Mouse (Mus musculus) kidney, postnatal 0 days (tissue): Measurements from ENCODE around the gene Arhgap25. TPM values are rescaled to one million over a fixed set of nuclear protein-coding genes. Genes with fewer than 3 reads are reported as not detected.

Experiments used
- ATAC-seq: fragments of 200-750 bp; cut with Nextera tagmentation; replicated peaks from 2 replicates; pipeline ENCODE4 v1.8.0; 2017; ENCODE audit warnings: low read depth, moderate number of reproducible peaks, moderate TSS enrichment, moderate library complexity; ENCODE audit not compliant: low FRiP score
- DNase-seq: peaks from one replicate; pipeline ENCODE4 v3.0.0-alpha.2; 2016; ENCODE audit warnings: low spot score
- H3K27ac ChIP-seq: fragments of 300-500 bp; sonication (generic); 2 replicates; pipeline ENCODE4 v1.5.1; 2014; ENCODE audit warnings: mild to moderate bottlenecking
- H3K27me3 ChIP-seq: fragments of 300-500 bp; sonication (generic); 2 replicates; pipeline ENCODE4 v1.6.1; 2014; ENCODE audit warnings: low read length, mixed read lengths; ENCODE audit not compliant: insufficient read depth
- H3K36me3 ChIP-seq: fragments of 300-500 bp; sonication (generic); 2 replicates; pipeline ENCODE4 v1.6.1; 2014; ENCODE audit warnings: low read length, mixed read lengths; ENCODE audit not compliant: insufficient read depth
- H3K4me1 ChIP-seq: fragments of 300-500 bp; sonication (generic); replicated peaks from 2 replicates; pipeline ENCODE4 v1.6.1; 2014; ENCODE audit warnings: antibody characterized with exemption, low read length, mixed read lengths; ENCODE audit not compliant: insufficient read depth
- H3K4me2 ChIP-seq: fragments of 300-500 bp; sonication (generic); 2 replicates; pipeline ENCODE4 v1.6.1; 2014; ENCODE audit warnings: mild to moderate bottlenecking, low read length, moderate library complexity, mixed read lengths
- H3K4me3 ChIP-seq: fragments of 300-500 bp; sonication (generic); replicated peaks from 2 replicates; pipeline ENCODE4 v1.5.1; 2014; ENCODE audit warnings: low read depth, low read length
- H3K9ac ChIP-seq: fragments of 300-500 bp; sonication (generic); 2 replicates; pipeline ENCODE4 v1.6.1; 2014; ENCODE audit warnings: low read depth, low read length
- H3K9me3 ChIP-seq: fragments of 300-500 bp; sonication (generic); replicated peaks from 2 replicates; pipeline ENCODE4 v1.6.1; 2016; ENCODE audit warnings: low read length, inconsistent platforms, mixed read lengths
- CTCF ChIP-seq: IDR thresholded peaks from 2 replicates; pipeline ENCODE4 v1.5.1; 2016; ENCODE audit warnings: antibody characterized with exemption, low read depth, mild to moderate bottlenecking, moderate library complexity
- WGBS: fragments of 180-500 bp; shearing (Covaris S2); extraction: QIAGEN DNeasy Blood & Tissue Kit; methylation state at CpG from one replicate; pipeline ENCODE4 v1.1.7; 2014; 5-methylcytosine and 5-hydroxymethylcytosine counted together
- polyA plus RNA-seq: library from polyadenylated mRNA; unstranded; fragments of >200 nt; fragmentation: Nextera tagmentation; extraction: Ambion mirVana; gene quantifications from 2 replicates; pipeline ENCODE4 v1.2.1, GENCODE M21; 2015

The Arhgap25 gene
- polyA plus RNA-seq, 1 experiment from 2014 or later: 4.1 TPM

- DNase-seq (no peak), ATAC-seq (no peak)
- Histone ChIP-seq H3K4me3 (no peak overlapping the region), H3K4me2 (no peak overlapping the region), H3K4me1 (no peaks in the 10 kb centered on the region), H3K9ac (no peak overlapping the region), H3K27ac (no peak overlapping the region), H3K36me3 (no peaks in the 10 kb centered on the region), H3K27me3 (no peaks in the 10 kb centered on the region), H3K9me3 (no peaks in the 10 kb centered on the region)
- TF ChIP-seq CTCF: no peak
- 85% methylated on average over 7 of the region's 7 CpGs for WGBS
Measured at GRCm38 (mm10) chr6:87500696-87501095, 32.4 kb downstream of the Arhgap25 start.

GRCm38 (mm10) chr6:87499791-87500190 lies 33.3 kb downstream of the Arhgap25 start:
- no peak for ATAC-seq
- no peak overlapping the region for H3K9ac ChIP-seq
- no peak overlapping the region for H3K4me2 ChIP-seq
- H3K27me3 ChIP-seq: no peaks in the 10 kb centered on the region
- H3K27ac ChIP-seq: no peak overlapping the region
- DNase-seq: no peak
- no peaks in the 10 kb centered on the region for H3K4me1 ChIP-seq
- no peak overlapping the region for H3K4me3 ChIP-seq
- H3K36me3 ChIP-seq: no peaks in the 10 kb centered on the region
- WGBS: 55% methylated on average over 6 of the region's 6 CpGs
- no peaks in the 10 kb centered on the region for H3K9me3 ChIP-seq
- no peak for TF ChIP-seq CTCF

GRCm38 (mm10) chr6:87496143-87496542 lies 36.9 kb downstream of the Arhgap25 start:
- no peaks in the 10 kb centered on the region for H3K27me3 ChIP-seq
- 0 out of 2 replicates have a peak overlapping the region, but pooled peaks have one; percentile 21 for H3K27ac ChIP-seq
- no peaks in the 10 kb centered on the region for H3K36me3 ChIP-seq
- no peaks in the 10 kb centered on the region for H3K9me3 ChIP-seq
- ATAC-seq (no peak), DNase-seq (peak; percentile 66)
- H3K4me2 ChIP-seq: peak overlapping the region; percentile 34; the same call in 1 of the 2 replicates
- H3K4me3 ChIP-seq: peak overlapping the region; percentile 23
- no peak overlapping the region for H3K9ac ChIP-seq
- H3K4me1 ChIP-seq: no peaks in the 10 kb centered on the region
- 46% methylated on average over 9 of the region's 9 CpGs for WGBS
- TF ChIP-seq CTCF: no peak

GRCm38 (mm10) chr6:87494339-87494738 lies 38.7 kb downstream of the Arhgap25 start:
- Histone ChIP-seq H3K4me2 (peak overlapping the region; percentile 13; the same call in 1 of the 2 replicates), H3K27me3 (no peaks in the 10 kb centered on the region), H3K9me3 (no peaks in the 10 kb centered on the region), H3K9ac (no peak overlapping the region), H3K36me3 (no peaks in the 10 kb centered on the region), H3K4me1 (no peaks in the 10 kb centered on the region), H3K27ac (no peak overlapping the region), H3K4me3 (peak overlapping the region; percentile 23; the same call in 1 of the 2 replicates)
- ATAC-seq: no peak
- no peak for DNase-seq
- WGBS: 51% methylated on average over 9 of the region's 9 CpGs
- no peak for TF ChIP-seq CTCF

GRCm38 (mm10) chr6:87487657-87488426 lies 45.2 kb downstream of the Arhgap25 start:
- no peak for DNase-seq

GRCm38 (mm10) chr6:87484806-87485205 lies 48.3 kb downstream of the Arhgap25 start:
- Histone ChIP-seq H3K4me3 (no peak overlapping the region), H3K4me1 (no peaks in the 10 kb centered on the region), H3K27me3 (no peaks in the 10 kb centered on the region), H3K27ac (no peak overlapping the region), H3K9me3 (no peaks in the 10 kb centered on the region), H3K36me3 (no peaks in the 10 kb centered on the region), H3K9ac (no peak overlapping the region), H3K4me2 (no peak overlapping the region)
- DNase-seq (no peak), ATAC-seq (no peak)
- no peak for TF ChIP-seq CTCF
- 74% methylated on average over 5 of the region's 5 CpGs for WGBS

More at GRCm38 (mm10) chr6:87487657-87488426, 45.2 kb downstream of the Arhgap25 start:
- Histone ChIP-seq H3K9ac (no peak overlapping the region), H3K4me3 (no peak overlapping the region), H3K27ac (no peak overlapping the region), H3K27me3 (no peaks in the 10 kb centered on the region), H3K36me3 (no peaks in the 10 kb centered on the region), H3K4me2 (no peak overlapping the region), H3K9me3 (no peaks in the 10 kb centered on the region), H3K4me1 (no peaks in the 10 kb centered on the region)
- 62% methylated on average over 6 of the region's 6 CpGs for WGBS
- no peak for ATAC-seq
- TF ChIP-seq CTCF: peak; percentile 11; the same call in 1 of the 2 replicates

- no peak overlapping the region for H3K4me3 ChIP-seq
- H3K9me3 ChIP-seq: no peaks in the 10 kb centered on the region
- H3K27ac ChIP-seq: no peak overlapping the region
- no peak overlapping the region for H3K4me2 ChIP-seq
- 46% methylated on average over 3 of the region's 3 CpGs for WGBS
- no peak for TF ChIP-seq CTCF
- DNase-seq (no peak), ATAC-seq (no peak)
- no peaks in the 10 kb centered on the region for H3K27me3 ChIP-seq
- H3K36me3 ChIP-seq: no peaks in the 10 kb centered on the region
- H3K9ac ChIP-seq: no peak overlapping the region
- H3K4me1 ChIP-seq: no peaks in the 10 kb centered on the region
Measured at GRCm38 (mm10) chr6:87483900-87484289, 49.2 kb downstream of the Arhgap25 start.
